Mouse (Mus musculus) midbrain, embryonic 15.5 days (tissue): ENCODE measurements at regions not wholly inside any gene's neighbourhood (a gene's known extent, or its start where the extent isn't known, plus 50 kb on each side); places are given as distances from the start of the nearest gene placed in this dataset.

ENCODE experiments used
- ATAC-seq: fragments of 200-750 bp; cut with Nextera tagmentation; replicated peaks from 2 replicates; pipeline ENCODE4 v1.8.0; 2017; ENCODE audit warnings: moderate TSS enrichment
- H3K27ac ChIP-seq: fragments of 300-500 bp; sonication (generic); 2 replicates; pipeline ENCODE4 v1.5.1; 2015; ENCODE audit warnings: mild to moderate bottlenecking, inconsistent platforms
- H3K27me3 ChIP-seq: fragments of 300-500 bp; sonication (generic); replicated peaks from 2 replicates; pipeline ENCODE4 v1.6.1; 2015; ENCODE audit warnings: inconsistent platforms
- H3K36me3 ChIP-seq: fragments of 300-500 bp; sonication (generic); replicated peaks from 2 replicates; pipeline ENCODE4 v1.6.1; 2015; ENCODE audit warnings: inconsistent platforms
- H3K4me1 ChIP-seq: fragments of 300-500 bp; sonication (generic); 2 replicates; pipeline ENCODE4 v1.6.1; 2015; ENCODE audit warnings: inconsistent platforms
- H3K4me2 ChIP-seq: fragments of 300-500 bp; sonication (generic); 2 replicates; pipeline ENCODE4 v1.6.1; 2015; ENCODE audit warnings: inconsistent platforms, mild to moderate bottlenecking, moderate library complexity
- H3K4me3 ChIP-seq: fragments of 300-500 bp; sonication (generic); 2 replicates; pipeline ENCODE4 v1.5.1; 2015; ENCODE audit warnings: mild to moderate bottlenecking, inconsistent platforms
- H3K9ac ChIP-seq: fragments of 300-500 bp; sonication (generic); 2 replicates; pipeline ENCODE4 v1.6.1; 2015; ENCODE audit warnings: mild to moderate bottlenecking, inconsistent platforms
- H3K9me3 ChIP-seq: fragments of 300-500 bp; sonication (generic); 2 replicates; pipeline ENCODE4 v1.6.1; 2016; ENCODE audit warnings: inconsistent platforms
- WGBS: fragments of 180-500 bp; shearing (Covaris S2); methylation state at CpG from one replicate; pipeline ENCODE4 v1.1.7; 2015; ENCODE audit warnings: mixed read lengths; 5-methylcytosine and 5-hydroxymethylcytosine counted together

GRCm38 (mm10) chrX:42332906-42333305 lies 156.6 kb upstream of the Tex13c2 start:
- Histone ChIP-seq H3K36me3 (no peaks in the 10 kb centered on the region), H3K9me3 (no peaks in the 10 kb centered on the region), H3K27me3 (no peaks in the 10 kb centered on the region), H3K4me2 (no peak overlapping the region), H3K9ac (no peak overlapping the region), H3K4me3 (no peak overlapping the region), H3K4me1 (no peaks in the 10 kb centered on the region), H3K27ac (no peak overlapping the region)
- no peak for ATAC-seq
- 86% methylated on average over 7 of the region's 7 CpGs for WGBS

DNA sequence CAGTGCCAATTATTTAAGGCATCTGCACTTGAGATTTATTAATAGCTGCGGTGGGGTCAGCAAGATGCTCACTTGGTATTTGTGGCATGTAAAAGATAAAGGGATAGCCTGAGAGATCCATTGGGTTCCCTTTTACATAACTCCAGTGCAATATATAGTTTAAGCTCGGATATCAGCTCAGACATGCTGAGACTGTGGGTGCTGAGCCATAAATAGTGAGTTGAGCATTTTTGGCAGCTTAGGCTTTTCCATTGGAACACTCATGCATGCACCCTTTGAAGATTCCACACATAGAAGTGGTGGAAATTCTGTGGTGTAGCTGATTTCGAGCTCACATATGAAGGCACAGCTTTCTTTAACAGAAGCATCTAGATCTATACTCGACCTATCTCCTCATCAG lies 155.9 kb upstream of the Tex13c2 start:
- Histone ChIP-seq H3K4me1 (no peaks in the 10 kb centered on the region), H3K9ac (no peak overlapping the region), H3K4me2 (no peak overlapping the region), H3K27ac (no peak overlapping the region), H3K9me3 (no peaks in the 10 kb centered on the region), H3K27me3 (no peaks in the 10 kb centered on the region), H3K36me3 (no peaks in the 10 kb centered on the region), H3K4me3 (no peak overlapping the region)
- 69% methylated on average over 4 of the region's 4 CpGs for WGBS
- ATAC-seq = no peak

- Histone ChIP-seq H3K4me2 (no peak overlapping the region), H3K27me3 (no peaks in the 10 kb centered on the region), H3K9me3 (no peaks in the 10 kb centered on the region), H3K4me1 (no peaks in the 10 kb centered on the region), H3K4me3 (no peak overlapping the region), H3K27ac (no peak overlapping the region), H3K9ac (no peak overlapping the region), H3K36me3 (no peaks in the 10 kb centered on the region)
- WGBS = 89% methylated on average over 2 of the region's 2 CpGs
- no peak for ATAC-seq
Observed at GRCm38 (mm10) chrX:42334794-42335193, 154.7 kb upstream of the Tex13c2 start.

GRCm38 (mm10) chrX:42336772-42337171 lies 152.7 kb upstream of the Tex13c2 start:
- Histone ChIP-seq H3K36me3 (no peaks in the 10 kb centered on the region), H3K4me3 (no peak overlapping the region), H3K27ac (no peak overlapping the region), H3K9me3 (no peaks in the 10 kb centered on the region), H3K27me3 (no peaks in the 10 kb centered on the region), H3K9ac (no peak overlapping the region), H3K4me2 (no peak overlapping the region), H3K4me1 (no peaks in the 10 kb centered on the region)
- 85% methylated on average over 3 of the region's 3 CpGs for WGBS
- no peak for ATAC-seq

- Histone ChIP-seq H3K4me2 (no peak overlapping the region), H3K4me1 (0 out of 2 replicates have a peak, but pooled peaks cover 3% of the 10 kb centered on the region), H3K27me3 (no peaks in the 10 kb centered on the region), H3K27ac (no peak overlapping the region), H3K9ac (no peak overlapping the region), H3K36me3 (no peaks in the 10 kb centered on the region), H3K9me3 (no peaks in the 10 kb centered on the region), H3K4me3 (no peak overlapping the region)
- peak; percentile 84 for ATAC-seq
- 45% methylated on average over 7 of the region's 7 CpGs for WGBS
Observed at GRCm38 (mm10) chrX:42342362-42342761, 147.1 kb upstream of the Tex13c2 start.

DNA sequence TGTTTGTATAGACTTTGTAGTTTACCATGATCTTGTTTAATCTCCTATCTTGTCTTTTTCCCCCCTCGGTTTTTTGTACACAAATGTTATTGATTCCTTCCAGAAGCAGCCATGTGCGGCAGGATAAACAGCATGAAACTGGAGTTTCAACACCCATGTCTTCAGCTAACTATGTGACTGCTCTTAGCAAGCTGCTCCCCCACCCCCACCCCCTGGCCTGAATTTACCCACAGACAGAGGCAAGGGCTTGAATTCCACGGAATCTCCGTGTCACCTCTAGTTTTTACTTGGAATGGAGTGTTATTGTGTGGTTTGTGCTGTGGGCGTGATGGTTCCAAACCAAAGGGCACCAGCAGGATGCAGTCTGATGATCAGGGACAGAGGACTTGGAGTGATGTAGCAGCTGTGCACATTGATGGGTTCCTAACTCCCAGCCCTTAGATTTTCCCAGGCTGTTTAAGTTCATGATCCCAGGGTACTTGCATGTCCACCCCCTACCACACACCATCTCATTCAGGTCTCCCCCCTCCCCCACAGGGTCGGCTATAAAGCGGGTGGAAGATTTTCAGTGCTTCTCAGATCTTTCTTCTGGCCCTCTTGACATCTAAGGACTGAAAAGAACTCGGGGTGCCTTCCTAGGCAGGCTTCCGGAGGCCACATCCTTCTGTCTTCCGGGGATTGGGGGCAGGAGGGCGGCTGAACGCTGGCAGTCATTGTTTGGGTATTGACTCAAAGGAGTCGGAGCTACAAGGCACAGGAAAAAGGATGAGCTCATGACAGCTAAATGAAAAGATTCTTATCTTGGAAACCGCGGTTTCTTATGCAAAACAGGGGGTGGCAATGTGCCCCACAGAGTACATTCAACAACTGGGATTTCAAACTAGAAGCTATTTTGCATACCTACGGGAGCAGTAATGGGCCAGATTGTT lies 146.3 kb upstream of the Tex13c2 start:
- Histone ChIP-seq H3K9me3 (no peaks in the 10 kb centered on the region), H3K36me3 (no peaks in the 10 kb centered on the region), H3K9ac (no peak overlapping the region), H3K27ac (peak overlapping the region; percentile 45), H3K4me1 (0 out of 2 replicates have a peak, but pooled peaks cover 3% of the 10 kb centered on the region), H3K4me3 (no peak overlapping the region), H3K4me2 (peak overlapping the region; percentile 20; the same call in 1 of the 2 replicates), H3K27me3 (no peaks in the 10 kb centered on the region)
- ATAC-seq = peak; percentile 77
- 17% methylated on average over 16 of the region's 16 CpGs for WGBS

- Histone ChIP-seq H3K27ac (no peak overlapping the region), H3K27me3 (no peaks in the 10 kb centered on the region), H3K9me3 (no peaks in the 10 kb centered on the region), H3K9ac (no peak overlapping the region), H3K36me3 (no peaks in the 10 kb centered on the region), H3K4me2 (no peak overlapping the region), H3K4me3 (no peak overlapping the region), H3K4me1 (no peaks in the 10 kb centered on the region)
- 61% methylated on average over 5 of the region's 5 CpGs for WGBS
- ATAC-seq = no peak
Observed at GRCm38 (mm10) chrX:42352610-42353254, 136.8 kb upstream of the Tex13c2 start.

GRCm38 (mm10) chrX:42359381-42360172 lies 129.9 kb upstream of the Tex13c2 start:
- H3K27ac ChIP-seq = peak overlapping the region; percentile 29; the same call in 1 of the 2 replicates
- no peaks in the 10 kb centered on the region for H3K36me3 ChIP-seq
- H3K27me3 ChIP-seq = no peaks in the 10 kb centered on the region
- H3K4me3 ChIP-seq = no peak overlapping the region
- H3K4me1 ChIP-seq = peaks cover 10% of the 10 kb centered on the region
- peak; percentile 15; the same call in 1 of the 2 replicates for ATAC-seq
- H3K9me3 ChIP-seq = no peaks in the 10 kb centered on the region
- 30% methylated on average over 11 of the region's 12 CpGs for WGBS
- no peak overlapping the region for H3K9ac ChIP-seq
- H3K4me2 ChIP-seq = peak overlapping the region; percentile 42; the same call in 1 of the 2 replicates

DNA sequence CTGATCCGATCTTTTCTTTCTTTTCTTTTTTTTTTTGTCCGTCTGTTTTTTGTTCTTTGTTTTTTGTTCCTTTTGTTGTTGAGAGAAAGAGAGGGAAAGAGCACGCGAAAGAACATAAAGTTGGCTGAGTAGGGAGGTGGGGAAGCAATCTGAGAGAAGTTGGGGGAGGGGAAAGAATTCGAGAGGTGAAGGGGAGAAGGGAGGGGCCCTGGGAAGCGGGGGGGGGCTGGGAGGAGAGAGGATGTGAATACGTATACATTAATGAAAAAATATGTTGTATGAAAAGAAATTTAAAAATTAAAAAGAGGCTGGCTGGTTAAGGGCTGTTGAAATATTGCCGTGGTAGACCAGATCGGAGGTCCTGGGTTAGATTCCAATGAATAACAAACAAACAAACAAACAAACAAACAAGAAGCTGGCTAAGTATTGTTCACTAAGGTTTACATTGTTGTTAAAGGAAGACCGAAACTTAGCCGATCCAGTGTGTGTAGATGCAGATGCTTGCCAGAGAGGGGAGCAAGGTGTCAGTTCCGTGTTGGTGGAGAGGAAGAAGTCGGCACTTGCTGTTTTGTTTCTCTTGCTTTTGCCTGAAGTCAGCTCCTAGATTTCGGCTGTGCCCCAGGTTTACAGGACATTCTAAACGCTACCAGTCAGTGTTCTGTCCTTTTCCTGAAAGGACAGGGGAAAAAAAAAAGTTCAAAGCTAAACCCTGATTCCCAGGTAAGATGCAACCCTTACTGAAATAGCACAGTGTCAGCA lies 129.1 kb upstream of the Tex13c2 start:
- peak; percentile 53 for ATAC-seq
- H3K4me1 ChIP-seq = peaks cover 10% of the 10 kb centered on the region
- 20% methylated on average over 15 of the region's 15 CpGs for WGBS

DNA sequence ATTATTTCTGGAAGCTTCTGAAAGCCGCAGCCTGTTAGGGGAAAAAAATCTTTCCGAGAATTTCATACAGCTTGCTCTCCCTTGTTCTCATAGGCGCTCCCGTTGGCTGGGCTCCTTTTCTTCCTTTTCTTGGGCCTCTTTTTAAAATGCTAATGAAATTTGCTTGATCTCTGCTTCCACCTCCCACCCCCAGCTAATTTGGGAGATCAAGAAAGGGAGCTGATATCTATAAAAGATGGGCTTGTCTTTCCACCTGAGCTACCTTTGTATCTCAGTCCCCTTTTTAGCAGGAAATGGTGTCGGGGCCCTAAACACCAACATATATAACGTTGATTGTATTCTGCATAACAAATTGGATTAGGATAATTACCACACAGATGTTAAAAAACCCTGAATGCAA lies 128.5 kb upstream of the Tex13c2 start:
- Histone ChIP-seq H3K4me1 (peaks cover 10% of the 10 kb centered on the region), H3K36me3 (no peaks in the 10 kb centered on the region), H3K9me3 (no peaks in the 10 kb centered on the region), H3K4me2 (peak overlapping the region; percentile 42), H3K9ac (no peak overlapping the region), H3K4me3 (peak overlapping the region; percentile 21; the same call in 1 of the 2 replicates), H3K27me3 (no peaks in the 10 kb centered on the region), H3K27ac (peak overlapping the region; percentile 78)
- WGBS = 32% methylated on average over 6 of the region's 6 CpGs
- ATAC-seq = 0 out of 2 replicates have a peak, but pooled peaks have one; percentile 22

More for the DNA sequence above, 129.1 kb upstream of the Tex13c2 start:
- H3K36me3 ChIP-seq = no peaks in the 10 kb centered on the region
- H3K9ac ChIP-seq = no peak overlapping the region
- H3K4me3 ChIP-seq = peak overlapping the region; percentile 21
- H3K9me3 ChIP-seq = no peaks in the 10 kb centered on the region
- H3K27ac ChIP-seq = peak overlapping the region; percentile 78
- no peaks in the 10 kb centered on the region for H3K27me3 ChIP-seq
- H3K4me2 ChIP-seq = peak overlapping the region; percentile 42

DNA sequence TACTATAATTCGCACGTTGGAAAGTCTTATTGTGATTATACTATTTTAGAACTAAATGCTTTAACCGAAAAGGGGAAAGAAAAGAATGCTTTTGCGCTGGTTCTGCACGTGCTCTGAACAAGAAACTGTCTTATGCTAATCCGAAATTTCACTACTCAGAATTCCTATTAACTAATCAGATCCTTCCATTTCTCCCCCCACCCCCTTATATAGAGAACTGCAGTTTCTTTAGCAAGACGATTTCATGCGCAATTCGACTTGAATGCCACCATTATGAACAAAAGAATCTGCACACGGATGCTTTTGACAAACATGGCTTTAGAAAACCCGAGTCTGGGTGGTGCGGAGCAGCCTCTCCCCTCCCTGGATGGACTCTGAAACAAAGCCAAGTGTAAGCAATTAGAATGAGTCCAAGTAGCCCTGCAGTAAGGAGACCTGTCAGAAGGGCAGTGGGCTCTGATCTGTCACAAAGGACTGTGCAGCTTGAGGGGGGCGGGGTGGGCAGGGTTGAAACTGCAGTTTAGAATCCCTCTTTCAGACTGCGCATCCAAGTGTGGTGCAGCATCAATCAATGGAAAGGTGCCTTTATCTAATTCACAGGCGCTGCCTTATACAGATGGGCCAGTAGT lies 128.0 kb upstream of the Tex13c2 start:
- Histone ChIP-seq H3K27me3 (no peaks in the 10 kb centered on the region), H3K9me3 (no peaks in the 10 kb centered on the region), H3K4me2 (peak overlapping the region; percentile 42), H3K4me1 (peaks cover 10% of the 10 kb centered on the region), H3K4me3 (no peak overlapping the region), H3K27ac (peak overlapping the region; percentile 78), H3K36me3 (no peaks in the 10 kb centered on the region), H3K9ac (no peak overlapping the region)
- ATAC-seq = peak; percentile 86
- 15% methylated on average over 15 of the region's 15 CpGs for WGBS
